Mouse (Mus musculus): ENCODE measurements around the gene Myo1f. TPM values are rescaled to one million over a fixed set of nuclear protein-coding genes. Genes with fewer than 3 reads are reported as not detected.
A peak's percentile ranks its signal among the peaks of the same experiment; 100 is the strongest.

Myo1f gene
- polyA plus RNA-seq, 1 experiment from 2014 or later: 1.3 TPM

DNA sequence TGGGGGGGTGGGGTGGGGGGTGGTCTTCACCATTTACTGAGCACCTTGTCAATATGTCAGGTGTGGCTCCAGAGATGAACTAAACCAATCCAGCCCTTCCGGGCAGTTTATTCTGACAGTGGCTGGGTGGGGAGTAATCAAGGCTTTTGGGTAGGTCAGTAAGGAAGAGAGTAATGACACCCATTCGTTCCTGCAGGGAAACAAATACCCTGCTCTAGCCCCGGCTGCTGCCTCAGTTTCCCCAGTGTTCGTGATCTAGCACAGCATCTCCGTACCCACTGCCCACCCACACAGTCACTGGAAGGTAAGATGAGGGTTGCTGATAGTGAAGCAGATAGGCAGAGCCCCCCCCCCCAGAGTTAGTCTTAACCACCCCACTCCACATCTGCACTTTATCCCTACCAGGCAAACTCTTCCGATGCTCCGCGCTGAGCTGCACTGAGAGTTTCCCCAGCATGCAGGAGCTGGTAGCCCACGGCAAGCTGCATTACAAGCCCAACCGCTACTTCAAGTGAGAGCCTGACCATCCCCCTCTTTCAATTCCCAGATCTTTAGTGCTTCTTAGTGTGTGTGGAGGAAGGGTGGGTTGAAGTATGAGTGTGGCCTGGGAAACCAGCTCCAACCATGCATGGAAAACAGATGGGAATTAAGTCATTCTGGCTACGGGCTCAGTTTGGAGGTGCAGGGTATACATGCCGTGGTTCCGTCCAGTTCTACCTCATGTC is 74.8 kb downstream of the Myo1f start:
- DNase-seq (ENCODE audit: low spot score) (no peak), ATAC-seq (no peak)

DNA sequence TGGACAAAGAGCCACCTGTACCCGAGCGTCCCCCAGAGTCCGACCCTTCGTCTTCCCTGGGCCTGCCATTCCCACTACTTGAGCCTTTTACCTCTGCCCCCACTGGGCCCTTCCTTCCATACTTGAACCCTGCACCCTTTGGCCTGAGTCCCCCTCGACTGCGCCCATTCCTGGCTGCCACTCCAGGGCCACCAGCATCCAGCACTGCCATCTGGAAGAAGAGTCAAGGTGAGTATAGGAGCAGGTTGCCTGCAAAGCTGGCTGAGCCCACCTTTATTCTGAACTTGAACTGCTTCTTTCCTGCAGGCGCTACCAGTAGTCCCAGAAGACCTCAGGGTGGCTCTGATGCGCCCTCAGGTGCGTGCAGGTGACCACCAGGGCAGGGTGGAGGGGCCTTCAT is 75.7 kb downstream of the Myo1f start:
- peaks cover 24% of the 10 kb centered on the region for H3K36me3 ChIP-seq (ENCODE audit: control insufficient read depth, insufficient read depth, low read length)
- WGBS: 95% methylated on average over 9 of the region's 9 CpGs
- H3K4me3 ChIP-seq (ENCODE audit: low read depth, low read length): no peak overlapping the region
- DNase-seq (ENCODE audit: low spot score): no peak
- ATAC-seq: no peak
- H3K4me2 ChIP-seq (ENCODE audit: low read length): no peak overlapping the region
- no peak overlapping the region for H3K9ac ChIP-seq (ENCODE audit: low read length)
- peaks cover 9% of the 10 kb centered on the region for H3K4me1 ChIP-seq (ENCODE audit: control insufficient read depth, insufficient read depth, low read length)
- no peaks in the 10 kb centered on the region for H3K27me3 ChIP-seq (replicated peaks; ENCODE audit: control insufficient read depth, insufficient read depth, low read length)
- H3K27ac ChIP-seq (ENCODE audit: low read depth, low read length): no peak overlapping the region
- no peaks in the 10 kb centered on the region for H3K9me3 ChIP-seq (replicated peaks; ENCODE audit: control insufficient read depth, low read length)

More for the DNA sequence above, 74.8 kb downstream of the Myo1f start:
- H3K27me3 ChIP-seq (replicated peaks; ENCODE audit: control insufficient read depth, insufficient read depth, low read length): no peaks in the 10 kb centered on the region
- no peak overlapping the region for H3K4me3 ChIP-seq (ENCODE audit: low read depth, low read length)
- H3K4me2 ChIP-seq (ENCODE audit: low read length): peak overlapping the region; percentile 72; the same call in 1 of the 2 replicates
- peaks cover 20% of the 10 kb centered on the region for H3K36me3 ChIP-seq (ENCODE audit: control insufficient read depth, insufficient read depth, low read length)
- H3K27ac ChIP-seq (ENCODE audit: low read depth, low read length): no peak overlapping the region
- no peaks in the 10 kb centered on the region for H3K9me3 ChIP-seq (replicated peaks; ENCODE audit: control insufficient read depth, low read length)
- peaks cover 9% of the 10 kb centered on the region for H3K4me1 ChIP-seq (ENCODE audit: control insufficient read depth, insufficient read depth, low read length)
- no peak overlapping the region for H3K9ac ChIP-seq (ENCODE audit: low read length)
- WGBS: 88% methylated on average over 13 of the region's 13 CpGs

- Histone ChIP-seq H3K9me3 (replicated peaks; ENCODE audit: control insufficient read depth, low read length) (no peaks in the 10 kb centered on the region), H3K36me3 (ENCODE audit: control insufficient read depth, insufficient read depth, low read length) (peaks cover 25% of the 10 kb centered on the region), H3K9ac (ENCODE audit: low read length) (no peak overlapping the region), H3K27ac (ENCODE audit: low read depth, low read length) (no peak overlapping the region), H3K27me3 (replicated peaks; ENCODE audit: control insufficient read depth, insufficient read depth, low read length) (no peaks in the 10 kb centered on the region), H3K4me3 (ENCODE audit: low read depth, low read length) (no peak overlapping the region), H3K4me2 (ENCODE audit: low read length) (no peak overlapping the region), H3K4me1 (ENCODE audit: control insufficient read depth, insufficient read depth, low read length) (peaks cover 9% of the 10 kb centered on the region)
- ATAC-seq (no peak), DNase-seq (ENCODE audit: low spot score) (no peak)
- 80% methylated on average over 5 of the region's 5 CpGs for WGBS
These were observed 76.3 kb downstream of the Myo1f start for GRCm38 (mm10) chr17:33631796-33632195.

DNA sequence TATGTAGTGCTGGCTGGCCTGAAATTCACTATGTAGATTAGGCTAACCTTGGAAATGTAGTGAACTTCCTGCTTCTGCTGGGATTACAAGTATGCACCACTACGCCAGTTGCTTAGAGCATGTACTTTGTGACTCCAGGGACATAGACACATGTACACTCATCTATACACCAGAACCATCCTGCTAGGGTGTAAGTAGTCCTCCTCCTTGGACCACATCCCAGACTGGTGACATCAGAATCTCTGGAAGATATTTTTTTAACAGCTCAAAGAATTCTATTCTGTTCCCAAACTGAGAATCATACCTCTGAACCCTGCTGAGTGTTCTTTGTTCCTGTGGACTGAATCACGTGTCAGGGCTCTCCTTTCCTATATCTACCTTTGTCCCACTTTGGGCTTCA is 81.5 kb downstream of the Myo1f start:
- ATAC-seq (no peak), DNase-seq (ENCODE audit: low spot score) (no peak)
- Histone ChIP-seq H3K27me3 (replicated peaks; ENCODE audit: control insufficient read depth, insufficient read depth, low read length) (no peaks in the 10 kb centered on the region), H3K27ac (ENCODE audit: low read depth, low read length) (no peak overlapping the region), H3K9me3 (replicated peaks; ENCODE audit: control insufficient read depth, low read length) (no peaks in the 10 kb centered on the region), H3K4me3 (ENCODE audit: low read depth, low read length) (no peak overlapping the region), H3K36me3 (ENCODE audit: control insufficient read depth, insufficient read depth, low read length) (peaks cover 21% of the 10 kb centered on the region), H3K9ac (ENCODE audit: low read length) (no peak overlapping the region), H3K4me1 (ENCODE audit: control insufficient read depth, insufficient read depth, low read length) (no peaks in the 10 kb centered on the region), H3K4me2 (ENCODE audit: low read length) (no peak overlapping the region)
- 81% methylated on average over 2 of the region's 2 CpGs for WGBS

DNA sequence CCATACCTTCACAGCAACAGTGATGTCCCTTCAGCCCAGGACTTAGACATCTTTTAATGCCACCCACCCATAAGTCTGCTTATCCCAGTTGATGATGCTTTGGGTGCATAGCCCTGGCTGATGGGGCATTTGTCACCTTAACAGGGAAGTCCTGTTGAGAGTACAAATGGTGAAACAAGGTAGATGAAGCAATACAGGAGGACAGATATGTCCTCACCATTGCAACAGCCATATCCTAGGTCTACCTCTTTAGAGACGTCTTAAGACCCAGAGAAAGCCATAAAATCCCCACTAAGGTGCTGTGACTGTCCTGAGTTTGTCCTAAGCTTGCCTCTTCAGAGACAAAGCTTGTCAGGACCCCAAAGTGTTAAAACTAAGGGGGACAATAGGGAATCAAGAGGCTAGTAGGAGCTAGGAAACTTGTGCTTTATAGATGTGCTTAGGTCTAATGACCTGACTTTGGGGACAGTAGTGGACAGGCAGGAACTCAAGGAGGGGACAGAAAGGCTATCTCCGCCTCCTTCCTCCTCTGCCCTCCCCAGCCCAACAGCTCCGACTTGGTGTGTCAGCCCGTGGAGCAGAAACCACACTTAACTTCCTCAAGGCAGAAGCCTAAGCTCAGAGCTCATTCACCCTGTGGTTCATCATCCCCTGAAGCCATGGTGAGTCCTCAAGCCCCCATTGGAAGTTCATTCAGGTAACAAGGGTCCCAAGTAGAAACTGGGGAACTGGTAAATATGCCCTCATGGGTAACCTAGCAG is 82.2 kb downstream of the Myo1f start, which contains the start of gene Pram1:
TSS of gene Pram1 (plus strand) at position 541 of the 761 bp plus-strand sequence.
- DNase-seq (ENCODE audit: low spot score) (no peak), ATAC-seq (no peak)
- Histone ChIP-seq H3K27ac (ENCODE audit: low read depth, low read length) (no peak within 1 kb of the TSS), H3K4me2 (ENCODE audit: low read length) (no peak within 1 kb of the TSS), H3K4me1 (ENCODE audit: control insufficient read depth, insufficient read depth, low read length) (no peaks in the 10 kb centered on the region), H3K9me3 (replicated peaks; ENCODE audit: control insufficient read depth, low read length) (no peaks in the 10 kb centered on the region), H3K27me3 (replicated peaks; ENCODE audit: control insufficient read depth, insufficient read depth, low read length) (no peaks in the 10 kb centered on the region), H3K4me3 (ENCODE audit: low read depth, low read length) (no peak within 1 kb of the TSS), H3K9ac (ENCODE audit: low read length) (no peak within 1 kb of the TSS), H3K36me3 (ENCODE audit: control insufficient read depth, insufficient read depth, low read length) (peaks cover 26% of the 10 kb centered on the region)
- WGBS: 92% methylated on average over 4 of the region's 4 CpGs

DNA sequence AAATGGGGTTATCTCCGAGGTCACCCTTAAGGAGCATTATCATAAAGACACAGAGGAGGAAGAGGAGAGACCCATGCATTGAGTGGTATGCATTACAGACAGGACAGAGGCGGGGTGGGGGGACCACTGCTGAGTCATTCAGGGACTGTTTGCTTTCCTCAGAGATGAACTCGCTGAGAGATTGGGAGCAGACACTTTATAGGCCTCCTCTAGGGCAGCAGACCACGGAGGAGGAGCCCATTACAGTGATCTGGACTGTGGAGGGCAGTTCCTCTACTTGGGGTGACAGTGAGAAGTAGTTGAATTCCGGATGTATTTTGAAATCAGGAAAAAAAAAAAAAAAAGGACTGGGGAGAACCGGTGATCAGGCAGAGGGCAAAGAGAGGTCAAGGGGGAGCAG is 84.2 kb downstream of the Myo1f start:
- DNase-seq (ENCODE audit: low spot score) (no peak), ATAC-seq (no peak)
- H3K9ac ChIP-seq (ENCODE audit: low read length): no peak overlapping the region
- H3K27me3 ChIP-seq (replicated peaks; ENCODE audit: control insufficient read depth, insufficient read depth, low read length): no peaks in the 10 kb centered on the region
- H3K36me3 ChIP-seq (ENCODE audit: control insufficient read depth, insufficient read depth, low read length): peaks cover 43% of the 10 kb centered on the region
- no peaks in the 10 kb centered on the region for H3K4me1 ChIP-seq (ENCODE audit: control insufficient read depth, insufficient read depth, low read length)
- no peak overlapping the region for H3K4me2 ChIP-seq (ENCODE audit: low read length)
- no peak overlapping the region for H3K27ac ChIP-seq (ENCODE audit: low read depth, low read length)
- no peak overlapping the region for H3K4me3 ChIP-seq (ENCODE audit: low read depth, low read length)
- WGBS: 72% methylated on average over 6 of the region's 6 CpGs
- H3K9me3 ChIP-seq (replicated peaks; ENCODE audit: control insufficient read depth, low read length): no peaks in the 10 kb centered on the region

DNA sequence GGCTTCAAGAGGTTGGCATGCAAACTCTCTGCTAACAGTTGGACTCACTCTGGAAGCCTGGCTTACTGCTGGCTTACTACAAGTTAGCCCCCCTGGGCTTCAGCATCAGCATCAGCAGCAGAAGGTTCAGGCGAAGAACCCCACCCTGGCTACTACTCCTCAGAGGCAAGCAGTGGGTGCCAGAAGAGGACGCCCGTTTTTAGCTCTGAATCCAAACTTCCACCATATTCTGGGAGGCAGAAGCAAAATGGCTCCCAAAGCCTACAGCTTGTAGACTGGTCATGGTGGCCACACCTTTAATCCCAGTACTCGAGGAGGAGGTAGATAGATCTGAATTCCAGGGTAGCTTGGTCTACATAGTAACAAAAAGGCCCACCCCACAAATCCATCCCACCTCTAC is 88.6 kb downstream of the Myo1f start:
- Histone ChIP-seq H3K27me3 (replicated peaks; ENCODE audit: control insufficient read depth, insufficient read depth, low read length) (no peaks in the 10 kb centered on the region), H3K4me2 (ENCODE audit: low read length) (no peak overlapping the region), H3K9me3 (replicated peaks; ENCODE audit: control insufficient read depth, low read length) (no peaks in the 10 kb centered on the region), H3K4me3 (ENCODE audit: low read depth, low read length) (no peak overlapping the region), H3K9ac (ENCODE audit: low read length) (no peak overlapping the region), H3K36me3 (ENCODE audit: control insufficient read depth, insufficient read depth, low read length) (peaks cover 69% of the 10 kb centered on the region), H3K4me1 (ENCODE audit: control insufficient read depth, insufficient read depth, low read length) (no peaks in the 10 kb centered on the region), H3K27ac (ENCODE audit: low read depth, low read length) (no peak overlapping the region)
- DNase-seq (ENCODE audit: low spot score) (no peak), ATAC-seq (no peak)
- WGBS: 96% methylated on average over 4 of the region's 4 CpGs

- WGBS: 97% methylated on average over 8 of the region's 8 CpGs
- ATAC-seq (no peak), DNase-seq (ENCODE audit: low spot score) (no peak)
- no peaks in the 10 kb centered on the region for H3K4me1 ChIP-seq (ENCODE audit: control insufficient read depth, insufficient read depth, low read length)
- no peak overlapping the region for H3K4me2 ChIP-seq (ENCODE audit: low read length)
- H3K36me3 ChIP-seq (ENCODE audit: control insufficient read depth, insufficient read depth, low read length): peaks cover 79% of the 10 kb centered on the region
- H3K27me3 ChIP-seq (replicated peaks; ENCODE audit: control insufficient read depth, insufficient read depth, low read length): no peaks in the 10 kb centered on the region
- H3K9me3 ChIP-seq (replicated peaks; ENCODE audit: control insufficient read depth, low read length): no peaks in the 10 kb centered on the region
- no peak overlapping the region for H3K9ac ChIP-seq (ENCODE audit: low read length)
- no peak overlapping the region for H3K4me3 ChIP-seq (ENCODE audit: low read depth, low read length)
- H3K27ac ChIP-seq (ENCODE audit: low read depth, low read length): no peak overlapping the region
These were observed 89.6 kb downstream of the Myo1f start for GRCm38 (mm10) chr17:33645073-33645472.
